Mouse (Mus musculus) stomach, postnatal 0 days (tissue): Measurements from ENCODE around the gene Dnajc4. TPM values are rescaled to one million over a fixed set of nuclear protein-coding genes. Genes with fewer than 3 reads are reported as not detected.

Experiments
- ATAC-seq: fragments of 200-750 bp; cut with Nextera tagmentation; 2 replicates; pipeline ENCODE4 v1.8.0; 2017; ENCODE audit not compliant: low FRiP score, low TSS enrichment
- DNase-seq: peaks from one replicate; pipeline ENCODE4 v3.0.0-alpha.2; 2016; ENCODE audit warnings: low spot score
- H3K27ac ChIP-seq: fragments of 300-500 bp; sonication (generic); replicated peaks from 2 replicates; pipeline ENCODE4 v1.5.1; 2014; ENCODE audit warnings: mild to moderate bottlenecking, control low read depth
- H3K27me3 ChIP-seq: fragments of 300-500 bp; sonication (generic); 2 replicates; pipeline ENCODE4 v1.6.1; 2014; ENCODE audit warnings: low read length; ENCODE audit not compliant: control insufficient read depth, insufficient read depth
- H3K36me3 ChIP-seq: fragments of 300-500 bp; sonication (generic); 2 replicates; pipeline ENCODE4 v1.6.1; 2014; ENCODE audit warnings: low read length, mixed read lengths; ENCODE audit not compliant: control insufficient read depth, insufficient read depth
- H3K4me1 ChIP-seq: fragments of 300-500 bp; sonication (generic); replicated peaks from 2 replicates; pipeline ENCODE4 v1.6.1; 2014; ENCODE audit warnings: antibody characterized with exemption; ENCODE audit not compliant: control insufficient read depth, insufficient read depth
- H3K4me2 ChIP-seq: fragments of 300-500 bp; sonication (generic); replicated peaks from 2 replicates; pipeline ENCODE4 v1.6.1; 2014; ENCODE audit warnings: low read depth, mild to moderate bottlenecking, control low read depth, moderate library complexity
- H3K4me3 ChIP-seq: fragments of 300-500 bp; sonication (generic); 2 replicates; pipeline ENCODE4 v1.5.1; 2014; ENCODE audit warnings: low read depth, low read length, control low read depth
- H3K9ac ChIP-seq: fragments of 300-500 bp; sonication (generic); 2 replicates; pipeline ENCODE4 v1.6.1; 2014; ENCODE audit warnings: mild to moderate bottlenecking, low read length, control low read depth, mixed read lengths
- H3K9me3 ChIP-seq: fragments of 300-500 bp; sonication (generic); 2 replicates; pipeline ENCODE4 v1.6.1; 2016; ENCODE audit warnings: low read length; ENCODE audit not compliant: control insufficient read depth
- CTCF ChIP-seq: IDR thresholded peaks from 2 replicates; pipeline ENCODE4 v1.5.1; 2016; ENCODE audit warnings: antibody characterized with exemption, low read depth, mild to moderate bottlenecking, moderate library complexity
- EP300 ChIP-seq: optimal IDR thresholded peaks from 2 replicates; pipeline ENCODE3; 2016; ENCODE audit warnings: antibody characterized with exemption
- WGBS: fragments of 180-500 bp; shearing (Covaris S2); extraction: QIAGEN DNeasy Blood & Tissue Kit; methylation state at CpG from one replicate; pipeline ENCODE4 v1.1.7; 2014; 5-methylcytosine and 5-hydroxymethylcytosine counted together
- polyA plus RNA-seq: library from polyadenylated mRNA; unstranded; fragments of >200 nt; fragmentation: Nextera tagmentation; extraction: Ambion mirVana; gene quantifications from 2 replicates; pipeline ENCODE4 v1.2.1, GENCODE M21; 2015

Gene Dnajc4
- polyA plus RNA-seq, 1 experiment from 2014 or later: 33.0 TPM

DNA sequence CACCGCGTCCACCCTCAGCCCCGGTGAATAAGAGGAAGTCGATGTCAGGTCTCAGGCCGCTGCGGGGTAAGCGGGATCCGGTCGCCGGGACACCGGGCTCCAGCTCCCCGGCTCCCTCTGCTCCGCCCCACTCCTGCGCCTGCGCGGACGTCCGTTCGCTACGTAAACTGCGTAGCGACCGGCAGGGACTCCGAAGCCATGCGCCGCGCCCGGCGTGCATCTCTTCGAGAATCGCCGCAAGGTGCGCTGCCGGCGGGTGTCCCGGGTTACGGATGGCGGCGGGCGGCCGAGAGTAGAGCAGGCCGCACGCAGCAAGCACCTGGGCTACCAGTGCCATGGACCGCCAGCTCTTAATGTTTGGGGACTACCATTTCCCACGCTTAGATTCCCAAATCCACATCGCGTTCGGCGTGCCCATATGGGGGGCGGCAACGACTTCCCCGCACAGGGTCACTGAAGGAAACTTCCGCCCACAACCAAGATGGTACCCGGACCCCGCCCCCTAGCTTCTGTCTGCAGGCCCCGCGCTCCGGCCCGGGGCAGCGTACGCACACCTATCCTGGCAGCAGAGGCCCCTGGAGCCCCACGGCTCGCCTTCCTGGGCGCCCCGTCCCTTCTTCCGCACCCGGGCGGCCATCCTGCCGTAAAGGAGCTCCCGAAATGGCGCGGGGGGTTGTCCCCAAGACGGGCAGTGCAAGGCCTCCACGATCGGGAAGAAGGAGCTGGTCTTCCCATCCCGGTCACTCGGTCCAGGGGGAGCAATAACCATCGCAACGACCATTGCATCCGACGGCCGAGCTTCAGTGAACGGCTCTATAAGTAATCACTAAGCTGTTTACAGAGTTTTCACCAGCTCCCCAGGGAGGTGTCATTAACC is 50.8 kb downstream of the Dnajc4 start, which contains the start of gene Bad:
TSS of gene Bad (plus strand) at position 490 of the 877 bp plus-strand sequence.
- ATAC-seq (peak; percentile 72), DNase-seq (peak; percentile 97)
- no peaks in the 10 kb centered on the region for H3K9me3 ChIP-seq
- WGBS: under 1% methylated on average over 77 of the region's 83 CpGs
- TF ChIP-seq EP300 (peak; percentile 66), CTCF (peak; percentile 48)
- H3K27ac ChIP-seq: peak within 1 kb of the TSS; percentile 98
- H3K4me3 ChIP-seq: peak within 1 kb of the TSS; percentile 64
- no peaks in the 10 kb centered on the region for H3K27me3 ChIP-seq
- H3K9ac ChIP-seq: peak within 1 kb of the TSS; percentile 80
- H3K36me3 ChIP-seq: peaks cover 2% of the 10 kb centered on the region; the same call in 1 of the 2 replicates
- H3K4me1 ChIP-seq: peaks cover 5% of the 10 kb centered on the region; the same call in 1 of the 2 replicates
- H3K4me2 ChIP-seq: peak within 1 kb of the TSS; percentile 98

GRCm38 (mm10) chr19:6940396-6941351 is 51.7 kb downstream of the Dnajc4 start:
- Histone ChIP-seq H3K27ac (peak overlapping the region; percentile 74), H3K27me3 (no peaks in the 10 kb centered on the region), H3K4me3 (peak overlapping the region; percentile 64), H3K4me1 (peaks cover 5% of the 10 kb centered on the region; the same call in 1 of the 2 replicates), H3K36me3 (no peaks in the 10 kb centered on the region), H3K9me3 (no peaks in the 10 kb centered on the region), H3K9ac (peak overlapping the region; percentile 80), H3K4me2 (peak overlapping the region; percentile 98)
- peak; percentile 3; the same call in 1 of the 2 replicates for ATAC-seq
- DNase-seq: peak; percentile 58
- TF ChIP-seq EP300 (no peak), CTCF (no peak)
- WGBS: 21% methylated on average over 27 of the region's 29 CpGs

GRCm38 (mm10) chr19:6939106-6940002 is 53.0 kb downstream of the Dnajc4 start:
- Histone ChIP-seq H3K4me3 (no peak overlapping the region), H3K27me3 (peaks cover 1% of the 10 kb centered on the region), H3K36me3 (no peaks in the 10 kb centered on the region), H3K9me3 (no peaks in the 10 kb centered on the region), H3K9ac (no peak overlapping the region), H3K4me2 (no peak overlapping the region), H3K4me1 (peaks cover 5% of the 10 kb centered on the region; the same call in 1 of the 2 replicates), H3K27ac (no peak overlapping the region)
- TF ChIP-seq CTCF (no peak), EP300 (no peak)
- DNase-seq (no peak), ATAC-seq (no peak)
- WGBS: 86% methylated on average over 20 of the region's 20 CpGs

Other genes starting within 250 kb of the Dnajc4 start
- 34.7 and 34.9 TPM in 2 replicates for gene Rps6ka4, start 151.9 kb downstream of the Dnajc4 start, polyA plus RNA-seq
- 0.34 and 0.45 TPM in 2 replicates for gene Ccdc88b, start 134.4 kb downstream of the Dnajc4 start, polyA plus RNA-seq
- 75.8 and 85.9 TPM in 2 replicates for gene Trmt112, start 82.9 kb downstream of the Dnajc4 start, polyA plus RNA-seq
- 537 and 559 TPM in 2 replicates for gene Prdx5, start 82.5 kb downstream of the Dnajc4 start, polyA plus RNA-seq
- 20.4 and 20.8 TPM in 2 replicates for gene Esrra, start 70.8 kb downstream of the Dnajc4 start, polyA plus RNA-seq
- gene Catsperz, start 67.2 kb downstream of the Dnajc4 start, polyA plus RNA-seq: 3.7 and 4.5 TPM in 2 replicates
- 0.75 and 0.98 TPM in 2 replicates for gene Kcnk4, start 58.1 kb downstream of the Dnajc4 start, polyA plus RNA-seq
- 79.0 and 82.8 TPM in 2 replicates for gene Bad, start 50.7 kb downstream of the Dnajc4 start, polyA plus RNA-seq
- 24.7 and 28.7 TPM in 2 replicates for gene Gpr137, start 50.1 kb downstream of the Dnajc4 start, polyA plus RNA-seq
- gene Ppp1r14b, start 17.6 kb downstream of the Dnajc4 start, polyA plus RNA-seq: 143 and 148 TPM in 2 replicates
- 30.0 and 33.2 TPM in 2 replicates for gene Plcb3, start 16.1 kb downstream of the Dnajc4 start, polyA plus RNA-seq
- gene Fkbp2, start 12.1 kb downstream of the Dnajc4 start, polyA plus RNA-seq: 130 and 134 TPM in 2 replicates
- gene Vegfb, start 4.9 kb downstream of the Dnajc4 start, polyA plus RNA-seq: 26.2 and 28.0 TPM in 2 replicates
- gene Nudt22, start 3.5 kb upstream of the Dnajc4 start, polyA plus RNA-seq: 21.1 and 21.2 TPM in 2 replicates
- gene Trpt1, start 3.6 kb upstream of the Dnajc4 start, polyA plus RNA-seq: 10.0 and 10.1 TPM in 2 replicates
- gene Fermt3, start 26.9 kb upstream of the Dnajc4 start, polyA plus RNA-seq: 7.6 and 8.1 TPM in 2 replicates
- 67.9 and 69.7 TPM in 2 replicates for gene Stip1, start 47.4 kb upstream of the Dnajc4 start, polyA plus RNA-seq
- 16.8 and 20.5 TPM in 2 replicates for gene Macrod1, start 64.2 kb upstream of the Dnajc4 start, polyA plus RNA-seq
- gene Flrt1, start 113.2 kb upstream of the Dnajc4 start, polyA plus RNA-seq: 1.1 and 1.6 TPM in 2 replicates
- gene Otub1, start 213.7 kb upstream of the Dnajc4 start, polyA plus RNA-seq: 121 and 126 TPM in 2 replicates
- 1,651 and 1,766 TPM in 2 replicates for gene Cox8a, start 225.0 kb upstream of the Dnajc4 start, polyA plus RNA-seq
- gene Naa40, start 248.6 kb upstream of the Dnajc4 start, polyA plus RNA-seq: 20.1 and 20.5 TPM in 2 replicates